Mouse (Mus musculus) limb, embryonic 14.5 days (tissue): ENCODE results near the gene Abcd3. TPM values are rescaled to one million over a fixed set of nuclear protein-coding genes. Genes with fewer than 3 reads are reported as not detected.
"Not testable (repeated sequence)": the region's sequence is repeated elsewhere in the genome, so short reads cannot be mapped to it uniquely, and the experiment has no call there.

Source experiments
- ATAC-seq: fragments of 200-750 bp; cut with Nextera tagmentation; 2 replicates; pipeline ENCODE4 v1.8.0; 2017; ENCODE audit warnings: low read depth, moderate number of reproducible peaks, moderate TSS enrichment; ENCODE audit not compliant: low FRiP score
- DNase-seq: peaks from one replicate; pipeline ENCODE4 v3.0.0-alpha.2; 2015; ENCODE audit warnings: low spot score
- H3K27ac ChIP-seq: fragments of 300-500 bp; sonication (generic); replicated peaks from 2 replicates; pipeline ENCODE4 v1.5.1; 2014; ENCODE audit warnings: low read depth, mild to moderate bottlenecking, low read length, moderate library complexity, mixed read lengths
- H3K27me3 ChIP-seq: fragments of 300-500 bp; sonication (generic); 2 replicates; pipeline ENCODE4 v1.6.1; 2014; ENCODE audit warnings: low read length, mixed read lengths; ENCODE audit not compliant: control insufficient read depth, insufficient read depth
- H3K36me3 ChIP-seq: fragments of 300-500 bp; sonication (generic); 2 replicates; pipeline ENCODE4 v1.6.1; 2014; ENCODE audit warnings: mild to moderate bottlenecking, low read length, moderate library complexity, mixed read lengths; ENCODE audit not compliant: control insufficient read depth, insufficient read depth
- H3K4me1 ChIP-seq: fragments of 300-500 bp; sonication (generic); 2 replicates; pipeline ENCODE4 v1.6.1; 2014; ENCODE audit warnings: antibody characterized with exemption, low read length, mixed read lengths; ENCODE audit not compliant: control insufficient read depth, insufficient read depth
- H3K4me2 ChIP-seq: fragments of 300-500 bp; sonication (generic); replicated peaks from 2 replicates; pipeline ENCODE4 v1.6.1; 2014; ENCODE audit warnings: low read depth, mild to moderate bottlenecking, low read length, moderate library complexity; ENCODE audit not compliant: severe bottlenecking
- H3K4me3 ChIP-seq: fragments of 300-500 bp; sonication (generic); replicated peaks from 2 replicates; pipeline ENCODE4 v1.5.1; 2014; ENCODE audit warnings: low read length
- H3K9ac ChIP-seq: fragments of 300-500 bp; sonication (generic); 2 replicates; pipeline ENCODE4 v1.6.1; 2014; ENCODE audit warnings: mild to moderate bottlenecking, low read depth, low read length, moderate library complexity; ENCODE audit not compliant: severe bottlenecking
- H3K9me3 ChIP-seq: fragments of 300-500 bp; sonication (generic); 2 replicates; pipeline ENCODE4 v1.6.1; 2016; ENCODE audit warnings: low read length; ENCODE audit not compliant: control insufficient read depth
- POLR2A ChIP-seq: fragments of 200-500 bp; IDR thresholded peaks from 2 replicates; pipeline ENCODE4 v1.8.0; 2012; ENCODE audit warnings: inconsistent platforms, mild to moderate bottlenecking, moderate library complexity, borderline replicate concordance; ENCODE audit not compliant: insufficient read depth, insufficient read length; ENCODE audit errors: extremely low read depth
- WGBS: fragments of 180-500 bp; shearing (Covaris S2); extraction: QIAGEN DNeasy Blood & Tissue Kit; methylation state at CpG from one replicate; pipeline ENCODE4 v1.1.7; 2014; 5-methylcytosine and 5-hydroxymethylcytosine counted together
- polyA plus RNA-seq, 2 experiments: library from polyadenylated mRNA; depleted of rRNA in 1 of 2; stranded (reverse) in 1 of 2; unstranded in 1 of 2; fragments of >200 nt; fragmentation: Nextera tagmentation in 1 of 2; extraction: Ambion mirVana in 1 of 2; gene quantifications; 2 replicates each; pipeline versions ENCODE4 v1.2.1 to v1.2.3; 2012 to 2014

Abcd3 gene
- polyA plus RNA-seq, 2 experiments, result 24.6 to 55.3 TPM

- H3K4me3 ChIP-seq, result no peak overlapping the region
- TF ChIP-seq POLR2A, result no peak
- ATAC-seq (no peak), DNase-seq (no peak)
- H3K4me2 ChIP-seq, result no peak overlapping the region
- H3K4me1 ChIP-seq, result no peaks in the 10 kb centered on the region
- H3K9ac ChIP-seq, result no peak overlapping the region
- H3K36me3 ChIP-seq, result peaks cover 15% of the 10 kb centered on the region
- no peaks in the 10 kb centered on the region for H3K27me3 ChIP-seq
- WGBS, result 45% methylated on average over 3 of the region's 3 CpGs
- H3K27ac ChIP-seq, result no peak overlapping the region
- H3K9me3 ChIP-seq, result no peaks in the 10 kb centered on the region
Measured at GRCm38 (mm10) chr3:121755152-121755551, 60.0 kb downstream of the Abcd3 start.

- not testable (repeated sequence) for DNase-seq, H3K27ac ChIP-seq, ATAC-seq, H3K4me2 ChIP-seq, H3K9me3 ChIP-seq, H3K9ac ChIP-seq, H3K4me3 ChIP-seq, H3K27me3 ChIP-seq, H3K4me1 ChIP-seq
- 82% methylated on average over 10 of the region's 10 CpGs for WGBS
- peaks cover 12% of the 10 kb centered on the region for H3K36me3 ChIP-seq
Measured at GRCm38 (mm10) chr3:121754319-121755090, 60.6 kb downstream of the Abcd3 start.

DNA sequence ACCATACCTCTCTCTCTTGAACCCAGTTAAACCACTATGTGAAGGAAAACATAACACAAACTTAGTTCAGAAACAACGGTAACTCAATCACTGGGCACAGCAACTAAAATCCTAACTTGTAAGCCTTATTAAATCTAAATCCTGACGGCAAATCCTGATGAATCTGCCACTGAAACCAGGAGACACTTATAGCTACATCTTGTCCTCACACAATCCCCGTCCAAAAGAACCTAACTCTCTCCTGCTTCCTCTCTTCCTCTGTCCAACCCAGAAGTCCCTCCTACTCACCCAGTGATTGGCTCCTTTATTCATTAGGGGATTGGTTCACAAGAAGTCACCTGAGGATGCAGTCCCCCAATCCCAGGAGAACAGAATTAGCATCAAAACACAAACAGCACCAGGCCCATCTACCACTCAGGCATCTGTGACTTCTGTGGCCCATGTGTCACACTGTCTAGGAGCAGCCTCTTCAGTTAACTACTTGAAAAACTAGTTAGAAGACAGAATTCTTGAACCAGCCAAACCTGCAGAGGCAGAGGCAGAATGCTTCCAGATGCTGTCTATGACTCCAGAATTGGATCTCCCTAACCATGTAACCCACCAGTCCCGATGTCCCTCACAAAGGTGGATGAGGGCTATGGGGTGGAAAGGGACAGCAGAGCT, 73.8 kb downstream of the Abcd3 start:
- not testable (repeated sequence) for H3K27me3 ChIP-seq, H3K9me3 ChIP-seq, H3K4me1 ChIP-seq, DNase-seq, H3K4me3 ChIP-seq, H3K27ac ChIP-seq, H3K36me3 ChIP-seq, H3K9ac ChIP-seq, H3K4me2 ChIP-seq, ATAC-seq
- 87% methylated on average over 4 of the region's 4 CpGs for WGBS

DNA sequence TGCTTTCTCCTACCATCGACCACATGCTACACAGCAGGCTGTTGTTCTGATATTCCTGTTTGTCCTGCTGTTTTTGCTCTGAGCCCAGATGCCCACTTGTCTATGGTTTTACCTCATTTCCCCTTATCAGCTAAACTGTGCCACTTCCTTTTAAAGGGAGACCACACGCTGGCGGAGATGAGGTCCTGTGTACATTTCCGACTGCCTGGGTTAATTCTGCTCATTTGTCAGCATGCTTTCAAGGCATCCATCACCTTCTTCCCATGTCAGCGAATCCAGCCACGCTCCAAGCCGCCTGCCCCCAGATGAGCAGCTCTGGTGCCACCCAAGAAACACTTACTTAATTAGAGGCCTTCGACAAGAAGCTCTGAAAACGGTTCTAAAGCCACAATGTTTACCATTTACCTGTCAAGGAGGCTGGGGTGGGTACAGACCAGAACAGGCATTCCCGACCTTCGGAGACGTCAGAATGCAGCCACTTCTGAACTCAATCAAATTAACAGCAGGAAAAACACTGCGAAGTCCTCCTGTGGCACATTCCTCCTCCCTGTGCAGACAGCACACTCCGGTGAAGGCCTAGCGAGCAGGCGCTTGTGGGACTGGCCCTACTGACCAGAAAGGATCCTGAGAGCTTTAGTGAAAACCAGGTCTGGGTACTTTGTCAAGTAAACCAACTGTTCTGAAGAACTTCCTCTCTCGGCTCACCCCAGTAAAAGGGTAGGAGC, 75.5 kb downstream of the Abcd3 start:
- Histone ChIP-seq H3K9ac (no peak overlapping the region), H3K4me1 (0 out of 2 replicates have a peak, but pooled peaks cover 2% of the 10 kb centered on the region), H3K27me3 (no peaks in the 10 kb centered on the region), H3K36me3 (no peaks in the 10 kb centered on the region), H3K4me3 (no peak overlapping the region), H3K4me2 (no peak overlapping the region), H3K27ac (no peak overlapping the region), H3K9me3 (no peaks in the 10 kb centered on the region; the same call in 1 of the 2 replicates)
- DNase-seq, result no peak
- 25% methylated on average over 17 of the region's 17 CpGs for WGBS
- ATAC-seq, result no peak
- TF ChIP-seq POLR2A, result no peak

DNA sequence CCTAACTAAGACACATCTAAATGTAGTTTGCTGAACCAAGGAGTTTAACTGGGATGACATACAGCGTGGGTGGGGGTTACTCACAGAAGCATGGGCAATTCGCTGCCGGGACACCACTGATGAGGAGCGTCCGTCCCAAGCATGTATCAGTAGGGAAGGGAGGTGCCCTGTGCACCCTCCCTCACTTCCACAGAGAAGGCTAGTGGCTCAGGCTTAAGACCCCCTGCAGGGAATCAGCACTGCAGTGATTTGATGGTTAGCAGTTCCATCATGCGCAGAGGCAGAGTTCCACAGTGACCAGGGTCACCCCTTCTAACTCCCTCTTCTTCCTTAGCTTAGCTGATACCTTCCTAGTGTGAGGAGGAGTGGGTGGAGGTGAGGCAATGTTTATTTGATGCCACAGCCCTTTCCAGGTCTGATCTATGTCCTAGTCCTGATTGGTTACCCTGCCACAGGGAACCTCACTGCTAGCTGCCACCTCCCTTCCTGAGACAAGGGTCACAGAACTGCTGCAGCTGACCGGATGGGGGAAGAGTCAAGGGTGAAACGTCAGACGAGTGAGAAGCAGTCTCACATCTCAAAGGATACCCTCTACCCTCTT, 76.3 kb downstream of the Abcd3 start:
- no peak overlapping the region for H3K4me2 ChIP-seq
- WGBS, result 68% methylated on average over 9 of the region's 9 CpGs
- H3K9ac ChIP-seq, result no peak overlapping the region
- no peak for TF ChIP-seq POLR2A
- H3K27ac ChIP-seq, result no peak overlapping the region
- 0 out of 2 replicates have a peak, but pooled peaks cover 2% of the 10 kb centered on the region for H3K4me1 ChIP-seq
- no peaks in the 10 kb centered on the region for H3K9me3 ChIP-seq
- H3K36me3 ChIP-seq, result peaks cover 6% of the 10 kb centered on the region; the same call in 1 of the 2 replicates
- H3K27me3 ChIP-seq, result no peaks in the 10 kb centered on the region
- ATAC-seq (no peak), DNase-seq (no peak)
- no peak overlapping the region for H3K4me3 ChIP-seq
